Mouse (Mus musculus) midbrain, embryonic 13.5 days (tissue): ENCODE measurements around the gene Vamp2. TPM values are rescaled to one million over a fixed set of nuclear protein-coding genes. Genes with fewer than 3 reads are reported as not detected.

Experiments
- ATAC-seq: fragments of 200-750 bp; cut with Nextera tagmentation; 2 replicates; pipeline ENCODE4 v1.8.0; 2017; ENCODE audit warnings: mild to moderate bottlenecking, moderate TSS enrichment, moderate library complexity
- H3K27ac ChIP-seq: fragments of 300-500 bp; sonication (generic); 2 replicates; pipeline ENCODE4 v1.5.1; 2015; ENCODE audit warnings: inconsistent platforms, mild to moderate bottlenecking, moderate library complexity
- H3K27me3 ChIP-seq: fragments of 300-500 bp; sonication (generic); 2 replicates; pipeline ENCODE4 v1.6.1; 2015; ENCODE audit warnings: mild to moderate bottlenecking, inconsistent platforms
- H3K36me3 ChIP-seq: fragments of 300-500 bp; sonication (generic); 2 replicates; pipeline ENCODE4 v1.6.1; 2015; ENCODE audit warnings: mild to moderate bottlenecking, inconsistent platforms
- H3K4me1 ChIP-seq: fragments of 300-500 bp; sonication (generic); replicated peaks from 2 replicates; pipeline ENCODE4 v1.6.1; 2015; ENCODE audit warnings: inconsistent platforms
- H3K4me2 ChIP-seq: fragments of 300-500 bp; sonication (generic); replicated peaks from 2 replicates; pipeline ENCODE4 v1.6.1; 2015; ENCODE audit warnings: moderate library complexity, mild to moderate bottlenecking, inconsistent platforms
- H3K4me3 ChIP-seq: fragments of 300-500 bp; sonication (generic); replicated peaks from 2 replicates; pipeline ENCODE4 v1.5.1; 2015; ENCODE audit warnings: mild to moderate bottlenecking, inconsistent platforms
- H3K9ac ChIP-seq: fragments of 300-500 bp; sonication (generic); replicated peaks from 2 replicates; pipeline ENCODE4 v1.6.1; 2015; ENCODE audit warnings: mild to moderate bottlenecking, inconsistent platforms
- H3K9me3 ChIP-seq: fragments of 300-500 bp; sonication (generic); 2 replicates; pipeline ENCODE4 v1.6.1; 2016; ENCODE audit warnings: mild to moderate bottlenecking, inconsistent platforms
- WGBS: fragments of 180-500 bp; shearing (Covaris S2); methylation state at CpG from one replicate; pipeline ENCODE4 v1.1.7; 2015; 5-methylcytosine and 5-hydroxymethylcytosine counted together
- polyA plus RNA-seq: library from polyadenylated mRNA; unstranded; fragments of >200 nt; fragmentation: Nextera tagmentation; extraction: Ambion mirVana; gene quantifications from 2 replicates; pipeline ENCODE4 v1.2.1, GENCODE M21; 2015

The Vamp2 gene
- polyA plus RNA-seq, 1 experiment from 2014 or later: 188 TPM

DNA sequence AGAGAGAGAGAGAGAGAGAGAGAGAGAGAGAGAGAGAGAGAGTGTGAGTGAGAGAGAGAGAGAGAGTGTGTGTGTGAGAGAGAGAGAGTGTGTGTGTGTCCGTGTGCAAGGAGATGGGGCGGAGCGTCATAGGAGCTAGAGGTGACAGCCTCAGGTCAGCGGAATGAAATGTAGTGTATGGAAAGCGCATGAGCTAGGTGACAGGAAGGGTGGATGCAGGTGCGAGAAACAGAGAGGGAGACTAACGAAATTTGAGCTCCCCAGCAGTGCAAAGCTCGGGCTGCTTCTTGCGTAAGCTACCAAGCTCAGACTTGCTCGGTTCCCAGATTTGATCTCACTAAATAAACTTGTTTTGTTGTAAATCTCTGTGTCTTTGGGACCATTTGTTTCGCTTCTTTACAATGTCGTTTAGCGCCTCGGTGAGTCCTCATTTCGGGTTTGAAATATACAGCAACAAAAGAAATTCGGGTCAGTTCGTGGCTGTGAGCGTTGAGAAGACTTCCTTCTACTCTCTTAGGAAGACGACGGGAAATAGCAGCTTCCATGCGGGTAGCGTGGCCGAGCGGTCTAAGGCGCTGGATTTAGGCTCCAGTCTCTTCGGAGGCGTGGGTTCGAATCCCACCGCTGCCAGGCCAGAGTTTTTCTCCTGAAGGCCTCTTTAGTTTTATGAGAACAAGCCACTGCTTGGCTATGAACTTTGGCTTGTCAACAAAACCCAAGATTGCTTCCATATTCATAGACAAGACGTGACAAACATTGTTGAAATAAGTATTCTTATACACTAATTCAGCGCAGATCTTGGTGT is 35.6 kb downstream of the Vamp2 start:
- peak overlapping the region; percentile 75 for H3K27ac ChIP-seq
- peak overlapping the region; percentile 98 for H3K4me2 ChIP-seq
- H3K9me3 ChIP-seq: no peaks in the 10 kb centered on the region
- H3K9ac ChIP-seq: peak overlapping the region; percentile 56
- under 1% methylated on average over 31 of the region's 31 CpGs for WGBS
- ATAC-seq: peak; percentile 57
- H3K36me3 ChIP-seq: no peaks in the 10 kb centered on the region
- H3K4me3 ChIP-seq: peak overlapping the region; percentile 75
- peaks cover 44% of the 10 kb centered on the region for H3K27me3 ChIP-seq
- peaks cover 51% of the 10 kb centered on the region for H3K4me1 ChIP-seq

DNA sequence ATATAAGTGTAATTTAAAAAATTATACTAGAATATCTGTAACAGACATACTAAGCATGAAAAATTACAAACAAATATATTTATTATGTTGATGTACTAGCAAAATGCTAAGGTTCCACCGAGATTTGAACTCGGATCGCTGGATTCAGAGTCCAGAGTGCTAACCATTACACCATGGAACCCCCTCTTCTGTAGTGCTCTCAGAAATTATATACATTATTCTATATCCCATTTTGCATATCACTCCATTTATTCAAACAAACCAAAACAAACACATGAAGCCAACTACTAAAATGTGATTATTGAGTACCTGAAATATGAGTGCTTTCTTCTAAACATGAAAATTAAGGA is 36.2 kb downstream of the Vamp2 start:
- peaks cover 41% of the 10 kb centered on the region for H3K27me3 ChIP-seq
- H3K4me2 ChIP-seq: peak overlapping the region; percentile 98; the same call in 1 of the 2 replicates
- H3K4me3 ChIP-seq: peak overlapping the region; percentile 75; the same call in 1 of the 2 replicates
- H3K9me3 ChIP-seq: no peaks in the 10 kb centered on the region
- peak; percentile 40; the same call in 1 of the 2 replicates for ATAC-seq
- 0% methylated on average over 3 of the region's 3 CpGs for WGBS
- no peak overlapping the region for H3K9ac ChIP-seq
- H3K36me3 ChIP-seq: no peaks in the 10 kb centered on the region
- H3K27ac ChIP-seq: no peak overlapping the region
- peaks cover 45% of the 10 kb centered on the region for H3K4me1 ChIP-seq

DNA sequence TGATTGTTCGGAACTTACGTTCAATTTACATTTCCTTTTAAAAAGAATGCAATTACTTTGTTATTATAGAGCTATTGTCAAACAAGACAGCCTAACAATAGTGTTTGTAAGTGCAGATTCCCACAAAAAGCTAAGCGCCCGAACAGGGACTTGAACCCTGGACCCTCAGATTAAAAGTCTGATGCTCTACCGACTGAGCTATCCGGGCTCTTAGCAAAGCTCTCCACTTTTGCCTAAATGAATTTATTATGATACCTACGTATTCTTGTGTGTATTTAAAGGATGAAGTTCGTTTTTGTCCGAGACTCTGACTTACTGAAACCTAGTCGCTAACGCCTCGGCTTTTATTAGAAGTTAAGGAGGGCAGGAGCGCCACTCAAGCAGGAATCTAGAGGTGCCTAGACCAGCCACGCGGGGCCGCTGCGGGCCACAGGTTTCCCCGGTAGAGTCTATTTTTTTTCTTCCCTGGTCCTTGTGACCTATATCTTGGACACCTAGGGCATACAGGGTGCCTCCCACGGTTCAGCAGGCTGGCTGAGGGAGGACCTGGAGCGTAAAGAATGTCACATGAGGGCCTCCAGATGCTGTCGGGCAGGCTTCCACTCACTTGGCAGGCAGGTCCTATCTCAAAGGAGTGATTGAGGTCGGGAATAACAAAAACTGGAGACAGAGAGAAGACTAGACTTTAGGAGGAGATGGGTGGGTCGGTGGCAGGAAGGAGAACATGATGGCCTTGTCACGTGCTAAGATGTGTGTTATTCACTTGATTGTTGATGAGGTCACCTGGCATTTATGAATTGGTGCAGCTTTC is 37.0 kb downstream of the Vamp2 start:
- peak overlapping the region; percentile 64 for H3K9ac ChIP-seq
- H3K36me3 ChIP-seq: no peaks in the 10 kb centered on the region
- H3K4me3 ChIP-seq: peak overlapping the region; percentile 61
- peaks cover 40% of the 10 kb centered on the region for H3K27me3 ChIP-seq
- H3K27ac ChIP-seq: peak overlapping the region; percentile 60; the same call in 1 of the 2 replicates
- peak overlapping the region; percentile 84 for H3K4me2 ChIP-seq
- ATAC-seq: peak; percentile 22; the same call in 1 of the 2 replicates
- H3K4me1 ChIP-seq: peaks cover 38% of the 10 kb centered on the region
- WGBS: under 1% methylated on average over 24 of the region's 24 CpGs
- H3K9me3 ChIP-seq: no peaks in the 10 kb centered on the region

DNA sequence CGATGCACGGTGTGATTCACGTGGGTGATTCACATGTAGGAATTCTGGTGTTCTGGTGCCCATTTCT is 37.4 kb downstream of the Vamp2 start, which contains the start of gene Aloxe3:
Gene Aloxe3 (plus strand): TSS at position 45 of the 67 bp plus-strand sequence.
- WGBS: 3% methylated on average over 3 of the region's 3 CpGs
- no peak for ATAC-seq

DNA sequence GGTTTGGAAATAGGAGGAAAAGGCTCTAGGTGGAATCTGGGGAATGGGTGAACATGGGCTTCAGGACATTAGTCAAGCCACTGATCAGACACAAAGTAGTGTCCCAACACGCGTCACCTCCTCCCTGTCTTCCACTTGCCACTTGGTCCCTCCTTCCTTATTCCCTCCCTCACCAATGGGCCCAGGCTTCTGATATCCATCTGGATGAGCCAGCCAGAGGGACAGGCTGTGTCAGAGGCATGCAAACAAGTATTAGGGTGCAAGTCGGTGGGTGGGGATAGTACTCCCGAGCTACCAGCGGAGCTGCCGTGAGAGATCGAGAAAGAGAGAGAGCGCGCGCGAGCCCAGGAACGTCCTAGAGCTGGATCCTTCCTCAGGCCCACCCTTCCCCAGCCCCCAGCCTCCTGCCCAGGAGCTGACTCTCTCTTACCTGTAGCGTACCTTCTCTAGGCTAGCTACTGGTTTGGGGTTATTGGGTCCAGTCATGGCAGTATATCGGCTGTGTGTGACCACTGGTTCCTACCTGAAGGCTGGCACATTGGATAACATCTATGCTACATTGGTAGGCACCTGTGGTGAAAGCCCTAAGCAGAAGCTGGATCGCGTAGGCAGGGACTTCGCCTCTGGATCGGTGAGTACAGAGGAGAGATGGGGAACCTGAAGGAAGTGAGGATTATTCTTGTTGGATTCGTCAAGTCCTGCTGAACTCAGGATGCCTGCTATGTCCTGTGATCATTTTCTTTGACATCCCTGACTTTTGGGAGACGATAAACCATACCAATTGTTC is 37.8 kb downstream of the Vamp2 start:
- Histone ChIP-seq H3K27me3 (peaks cover 33% of the 10 kb centered on the region), H3K4me3 (peak overlapping the region; percentile 61), H3K9ac (peak overlapping the region; percentile 64), H3K4me2 (peak overlapping the region; percentile 84), H3K27ac (no peak overlapping the region), H3K36me3 (no peaks in the 10 kb centered on the region), H3K9me3 (no peaks in the 10 kb centered on the region), H3K4me1 (peaks cover 30% of the 10 kb centered on the region)
- 9% methylated on average over 20 of the region's 20 CpGs for WGBS
- ATAC-seq: no peak

More for the DNA sequence above, 37.4 kb downstream of the Vamp2 start, which contains the start of gene Aloxe3:
- no peaks in the 10 kb centered on the region for H3K9me3 ChIP-seq
- H3K27ac ChIP-seq: peak within 1 kb of the TSS; percentile 60; the same call in 1 of the 2 replicates
- H3K27me3 ChIP-seq: peaks cover 37% of the 10 kb centered on the region
- peak within 1 kb of the TSS; percentile 84 for H3K4me2 ChIP-seq
- peak within 1 kb of the TSS; percentile 64 for H3K9ac ChIP-seq
- peak within 1 kb of the TSS; percentile 61 for H3K4me3 ChIP-seq
- no peaks in the 10 kb centered on the region for H3K36me3 ChIP-seq
- H3K4me1 ChIP-seq: peaks cover 34% of the 10 kb centered on the region

DNA sequence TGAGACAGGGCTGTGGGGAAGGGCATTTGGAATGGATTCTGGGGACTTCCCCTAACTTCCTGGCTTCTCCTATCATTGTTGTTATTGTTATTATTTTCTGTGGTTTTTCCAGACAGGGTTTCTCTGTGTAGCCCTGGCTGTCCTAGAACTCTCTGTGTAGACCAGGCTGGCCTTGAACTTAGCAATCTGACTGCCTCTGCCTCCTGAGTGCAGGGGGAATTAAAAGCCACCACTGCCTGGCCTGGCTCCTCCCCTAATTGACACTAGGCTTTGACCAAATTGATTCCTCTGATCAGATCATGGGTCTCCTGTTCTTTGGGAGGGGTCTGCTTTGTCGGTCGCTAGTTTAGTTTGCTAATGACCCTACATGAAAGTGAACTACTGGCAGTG is 38.4 kb downstream of the Vamp2 start:
- ATAC-seq: no peak
- Histone ChIP-seq H3K27me3 (peaks cover 27% of the 10 kb centered on the region), H3K36me3 (no peaks in the 10 kb centered on the region), H3K9ac (no peak overlapping the region), H3K27ac (no peak overlapping the region), H3K4me2 (peak overlapping the region; percentile 84), H3K4me3 (peak overlapping the region; percentile 61), H3K9me3 (no peaks in the 10 kb centered on the region), H3K4me1 (peaks cover 24% of the 10 kb centered on the region)
- 56% methylated on average over 2 of the region's 2 CpGs for WGBS

DNA sequence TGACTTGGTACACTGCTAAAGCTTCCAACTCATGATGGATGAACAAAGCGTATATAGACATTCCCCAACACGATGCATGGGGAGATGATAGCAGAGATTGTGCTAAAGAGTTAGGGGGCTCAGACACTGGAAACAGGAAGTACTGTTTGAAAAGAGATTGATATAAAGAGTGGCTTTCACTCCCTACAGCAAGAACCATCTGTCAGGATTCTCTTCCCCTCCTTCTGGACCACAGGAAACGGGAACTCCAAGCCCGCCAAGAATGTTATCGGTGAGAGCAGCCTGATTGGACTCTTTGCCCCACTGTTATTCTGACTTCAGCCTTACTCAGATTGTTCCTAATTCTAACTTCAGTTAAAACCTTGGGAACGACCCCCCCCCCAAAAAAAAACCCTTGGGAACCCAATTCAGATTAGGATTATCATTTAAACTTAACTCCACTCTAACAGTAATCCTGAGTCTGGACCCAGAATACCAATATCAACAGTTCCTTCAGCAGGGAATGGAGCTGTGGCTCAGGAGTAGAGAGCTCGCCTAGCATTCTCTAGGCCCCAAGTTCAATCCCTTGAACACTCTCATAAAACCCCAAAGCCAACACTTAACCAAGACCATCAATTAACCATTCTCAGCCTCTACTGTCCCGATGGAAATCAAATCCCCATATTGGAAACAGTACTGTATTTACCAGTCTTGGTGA is 40.3 kb downstream of the Vamp2 start:
- Histone ChIP-seq H3K4me2 (no peak overlapping the region), H3K4me1 (peaks cover 14% of the 10 kb centered on the region), H3K36me3 (no peaks in the 10 kb centered on the region), H3K9me3 (no peaks in the 10 kb centered on the region), H3K27ac (no peak overlapping the region), H3K9ac (no peak overlapping the region), H3K27me3 (peaks cover 34% of the 10 kb centered on the region), H3K4me3 (no peak overlapping the region)
- ATAC-seq: no peak
- WGBS: 73% methylated on average over 8 of the region's 8 CpGs

DNA sequence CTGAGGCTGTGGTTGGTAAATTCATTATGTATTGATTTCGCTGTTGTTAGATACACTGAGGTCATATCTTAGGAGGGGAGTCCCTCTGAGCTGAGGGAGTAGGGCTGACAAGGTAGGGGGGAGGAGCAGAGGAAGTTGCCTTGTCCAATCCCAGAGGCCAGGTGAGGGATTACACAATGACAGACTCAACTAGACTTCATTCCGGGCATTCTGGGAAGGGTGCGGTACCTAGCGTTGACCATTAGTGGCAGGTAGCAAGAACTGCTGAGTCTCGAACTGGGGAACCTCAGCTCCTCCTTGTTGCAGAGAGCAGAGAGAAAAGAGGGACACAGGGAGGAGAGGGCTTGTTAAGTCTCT is 45.3 kb downstream of the Vamp2 start:
- Histone ChIP-seq H3K27ac (no peak overlapping the region), H3K27me3 (peaks cover 24% of the 10 kb centered on the region; the same call in 1 of the 2 replicates), H3K4me1 (peaks cover 12% of the 10 kb centered on the region), H3K4me2 (peak overlapping the region; percentile 62), H3K9me3 (no peaks in the 10 kb centered on the region), H3K9ac (peak overlapping the region; percentile 54), H3K36me3 (no peaks in the 10 kb centered on the region), H3K4me3 (peak overlapping the region; percentile 42)
- WGBS: 23% methylated on average over 5 of the region's 5 CpGs
- peak; percentile 40; the same call in 1 of the 2 replicates for ATAC-seq

DNA sequence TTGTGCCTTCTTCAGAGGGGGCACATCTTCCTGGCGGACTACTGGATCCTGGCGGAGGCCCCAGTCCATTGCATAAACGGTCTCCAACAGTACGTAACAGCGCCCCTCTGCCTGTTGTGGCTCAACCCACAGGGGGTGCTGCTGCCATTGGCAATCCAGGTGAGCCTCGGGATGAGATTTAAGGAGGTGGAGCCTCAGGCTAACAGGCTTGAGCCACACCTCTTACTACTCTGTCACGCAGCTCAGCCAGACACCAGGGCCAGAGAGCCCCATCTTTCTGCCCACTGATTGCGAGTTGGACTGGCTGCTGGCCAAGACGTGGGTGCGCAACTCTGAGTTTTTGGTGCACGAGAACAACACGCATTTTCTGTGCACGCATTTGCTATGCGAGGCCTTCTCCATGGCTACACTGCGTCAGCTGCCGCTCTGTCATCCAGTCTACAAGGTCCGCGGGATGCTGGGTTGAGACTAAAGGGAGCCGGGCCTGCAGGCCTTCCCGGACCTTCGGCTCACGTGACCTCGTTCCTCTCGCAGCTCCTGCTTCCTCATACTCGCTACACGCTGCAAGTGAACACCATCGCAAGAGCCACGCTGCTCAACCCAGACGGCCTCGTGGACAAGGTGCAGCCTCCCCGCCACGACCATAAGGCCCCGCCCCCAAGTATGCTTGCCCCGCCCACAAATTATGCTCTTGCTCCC is 45.8 kb downstream of the Vamp2 start:
- peak; percentile 85 for ATAC-seq
- Histone ChIP-seq H3K27me3 (peaks cover 24% of the 10 kb centered on the region; the same call in 1 of the 2 replicates), H3K36me3 (no peaks in the 10 kb centered on the region), H3K4me1 (peaks cover 12% of the 10 kb centered on the region), H3K9ac (peak overlapping the region; percentile 54), H3K27ac (no peak overlapping the region), H3K9me3 (no peaks in the 10 kb centered on the region), H3K4me2 (peak overlapping the region; percentile 62), H3K4me3 (peak overlapping the region; percentile 42)
- WGBS: 2% methylated on average over 34 of the region's 34 CpGs

DNA sequence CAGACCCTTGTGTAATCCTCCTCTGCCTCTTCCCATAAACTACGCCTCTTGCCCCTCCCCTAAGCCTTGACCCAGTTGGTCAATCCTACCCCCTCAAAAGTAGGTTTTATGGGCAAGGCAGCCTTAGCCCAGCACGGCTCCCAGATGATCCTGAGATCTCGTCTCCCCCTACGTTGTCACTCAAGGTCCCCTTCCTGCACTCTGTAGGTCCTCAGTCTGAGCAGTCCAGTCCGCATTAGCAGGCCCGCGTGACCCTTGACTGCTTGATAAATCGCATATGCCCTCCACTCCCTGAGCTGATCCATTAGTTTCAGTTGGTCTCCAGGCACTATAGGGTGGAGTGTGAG is 46.3 kb downstream of the Vamp2 start:
- H3K27ac ChIP-seq: no peak overlapping the region
- H3K4me1 ChIP-seq: peaks cover 12% of the 10 kb centered on the region
- H3K4me2 ChIP-seq: peak overlapping the region; percentile 62
- H3K4me3 ChIP-seq: peak overlapping the region; percentile 42
- H3K27me3 ChIP-seq: peaks cover 24% of the 10 kb centered on the region; the same call in 1 of the 2 replicates
- no peaks in the 10 kb centered on the region for H3K36me3 ChIP-seq
- H3K9ac ChIP-seq: peak overlapping the region; percentile 54
- peak; percentile 65 for ATAC-seq
- no peaks in the 10 kb centered on the region for H3K9me3 ChIP-seq
- WGBS: 21% methylated on average over 8 of the region's 8 CpGs

DNA sequence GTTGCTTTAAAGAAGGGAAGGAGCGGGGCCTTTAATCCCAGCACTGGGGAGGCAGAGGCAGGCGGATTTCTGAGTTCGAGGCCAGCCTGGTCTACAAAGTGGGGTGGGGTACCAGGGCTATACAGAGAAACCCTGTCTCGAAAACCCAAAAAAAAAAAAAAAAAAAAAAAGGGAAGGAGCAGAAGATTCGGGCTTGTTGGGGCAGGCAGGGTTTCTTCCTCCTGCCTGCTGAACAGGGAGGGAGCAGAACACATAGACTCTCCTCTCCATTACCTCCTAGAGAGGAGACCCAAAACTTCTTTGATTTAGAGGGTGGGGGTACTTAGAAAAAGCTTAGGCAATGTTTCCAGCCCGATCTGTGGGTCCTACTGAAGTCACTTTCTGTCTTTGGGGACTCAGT is 47.1 kb downstream of the Vamp2 start:
- no peak for ATAC-seq
- peaks cover 12% of the 10 kb centered on the region for H3K4me1 ChIP-seq

More for the DNA sequence above, 47.1 kb downstream of the Vamp2 start:
- H3K27ac ChIP-seq: no peak overlapping the region
- H3K27me3 ChIP-seq: peaks cover 17% of the 10 kb centered on the region; the same call in 1 of the 2 replicates
- H3K36me3 ChIP-seq: no peaks in the 10 kb centered on the region
- no peak overlapping the region for H3K9ac ChIP-seq
- H3K4me2 ChIP-seq: no peak overlapping the region
- no peak overlapping the region for H3K4me3 ChIP-seq
- 93% methylated on average over 5 of the region's 6 CpGs for WGBS
- no peaks in the 10 kb centered on the region for H3K9me3 ChIP-seq
